Mouse (Mus musculus) layer of hippocampus, postnatal 36 days (tissue): Measurements from ENCODE around the gene Tmco5b. TPM values are rescaled to one million over a fixed set of nuclear protein-coding genes. Genes with fewer than 3 reads are reported as not detected.

Experiments used
- DNase-seq, 2 experiments: peaks; one replicate each; pipeline ENCODE4 v3.0.0; 2022
- total RNA-seq, 2 experiments: library from RNA; stranded (reverse); gene quantifications; 2 replicates each; pipeline ENCODE4 v1.2.3; 2021

Gene Tmco5b
- total RNA-seq: not detected

- DNase-seq: no peak
Observed at GRCm38 (mm10) chr2:113285432-113285831, at the start of gene Tmco5b. TSS of gene Tmco5b (plus strand) at chr2:113285732.

GRCm38 (mm10) chr2:113236993-113237392 lies 48.5 kb upstream of the Tmco5b start:
- DNase-seq: no peak

- DNase-seq: no peak
Observed at GRCm38 (mm10) chr2:113238871-113239270, 46.7 kb upstream of the Tmco5b start.

- DNase-seq: peak; percentile 11 to 51
Observed at GRCm38 (mm10) chr2:113302349-113303239, 17.1 kb downstream of the Tmco5b start.

GRCm38 (mm10) chr2:113303240-113303538 lies 17.7 kb downstream of the Tmco5b start:
- DNase-seq: no peak

- DNase-seq: peak; percentile 74 to 78
Observed at GRCm38 (mm10) chr2:113305339-113305738, 19.8 kb downstream of the Tmco5b start.

GRCm38 (mm10) chr2:113311211-113311610 lies 25.7 kb downstream of the Tmco5b start:
- no peak for DNase-seq

- DNase-seq: peak in 1 of 2 experiments; percentile 5
Observed at GRCm38 (mm10) chr2:113323016-113323415, 37.5 kb downstream of the Tmco5b start.

- no peak for DNase-seq
Observed at GRCm38 (mm10) chr2:113333799-113334541, 48.4 kb downstream of the Tmco5b start.

GRCm38 (mm10) chr2:113335561-113336294 lies 50.2 kb downstream of the Tmco5b start:
- no peak for DNase-seq

GRCm38 (mm10) chr2:113344536-113344935 lies 59.0 kb downstream of the Tmco5b start:
- DNase-seq: no peak

Other genes starting within 250 kb of the Tmco5b start
- 10 to 100 TPM; 70.0 to 81.5 TPM for gene Ryr3, start 68.6 kb upstream of the Tmco5b start, total RNA-seq
- gene Fmn1, start 42.0 kb downstream of the Tmco5b start, total RNA-seq: 10 to 100 TPM; 38.2 to 38.7 TPM